Mouse (Mus musculus): ENCODE results near the gene Rangap1.

DNA sequence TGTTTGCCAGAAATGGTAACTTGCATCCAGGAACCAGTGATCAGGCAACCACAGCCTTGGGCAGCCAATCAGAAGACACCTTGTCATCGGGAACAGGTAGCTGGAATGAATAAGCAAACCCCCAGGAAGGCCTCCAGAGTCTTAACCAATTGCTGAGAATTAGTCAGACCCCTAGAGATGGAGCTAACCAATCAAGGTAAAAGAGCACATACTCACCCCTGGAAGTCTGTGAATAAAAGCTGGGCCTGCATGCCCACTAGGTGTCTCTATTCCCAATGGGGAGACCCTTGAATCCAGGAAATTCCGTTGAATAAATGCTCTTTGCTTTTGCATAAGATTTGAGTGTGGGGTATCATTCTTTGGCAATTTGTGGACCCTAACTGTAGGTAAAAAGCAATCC is 5.4 kb downstream of the Rangap1 start:
- TF ChIP-seq MAFK (IDR thresholded peaks at IDR 0.05; ENCODE audit: insufficient read depth, low read depth, low read length) = no peak
- no peak for TF ChIP-seq HCFC1 (IDR thresholded peaks at IDR 0.05; ENCODE audit: borderline replicate concordance, insufficient read depth, low read length)
- TF ChIP-seq ZC3H11A (IDR thresholded peaks at IDR 0.05; ENCODE audit: borderline replicate concordance, low read depth, low read length) = no peak
